Mouse (Mus musculus): ENCODE data around the gene Fgfr2.

Fgfr2 gene

DNA sequence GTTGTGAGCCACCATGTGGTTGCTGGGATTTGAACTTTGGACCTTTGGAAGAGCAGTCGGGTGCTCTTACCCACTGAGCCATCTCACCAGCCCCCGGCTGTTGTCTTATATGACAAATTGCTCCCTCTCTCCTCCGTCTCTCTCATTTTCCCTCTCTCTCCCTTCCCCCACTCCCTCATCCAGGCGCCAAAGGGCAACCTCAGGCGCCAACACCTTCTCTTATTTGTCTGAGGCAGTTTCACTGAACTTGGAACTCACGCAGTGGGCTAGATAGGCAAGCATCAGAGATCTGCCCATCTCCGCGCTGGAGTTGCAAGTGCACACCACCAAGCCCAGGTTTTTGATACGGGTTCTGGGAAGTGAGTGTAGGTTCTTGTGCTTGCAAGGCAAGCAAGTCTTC, 2287.1 kb downstream of the Fgfr2 start:
- DNase-seq: no peak

DNA sequence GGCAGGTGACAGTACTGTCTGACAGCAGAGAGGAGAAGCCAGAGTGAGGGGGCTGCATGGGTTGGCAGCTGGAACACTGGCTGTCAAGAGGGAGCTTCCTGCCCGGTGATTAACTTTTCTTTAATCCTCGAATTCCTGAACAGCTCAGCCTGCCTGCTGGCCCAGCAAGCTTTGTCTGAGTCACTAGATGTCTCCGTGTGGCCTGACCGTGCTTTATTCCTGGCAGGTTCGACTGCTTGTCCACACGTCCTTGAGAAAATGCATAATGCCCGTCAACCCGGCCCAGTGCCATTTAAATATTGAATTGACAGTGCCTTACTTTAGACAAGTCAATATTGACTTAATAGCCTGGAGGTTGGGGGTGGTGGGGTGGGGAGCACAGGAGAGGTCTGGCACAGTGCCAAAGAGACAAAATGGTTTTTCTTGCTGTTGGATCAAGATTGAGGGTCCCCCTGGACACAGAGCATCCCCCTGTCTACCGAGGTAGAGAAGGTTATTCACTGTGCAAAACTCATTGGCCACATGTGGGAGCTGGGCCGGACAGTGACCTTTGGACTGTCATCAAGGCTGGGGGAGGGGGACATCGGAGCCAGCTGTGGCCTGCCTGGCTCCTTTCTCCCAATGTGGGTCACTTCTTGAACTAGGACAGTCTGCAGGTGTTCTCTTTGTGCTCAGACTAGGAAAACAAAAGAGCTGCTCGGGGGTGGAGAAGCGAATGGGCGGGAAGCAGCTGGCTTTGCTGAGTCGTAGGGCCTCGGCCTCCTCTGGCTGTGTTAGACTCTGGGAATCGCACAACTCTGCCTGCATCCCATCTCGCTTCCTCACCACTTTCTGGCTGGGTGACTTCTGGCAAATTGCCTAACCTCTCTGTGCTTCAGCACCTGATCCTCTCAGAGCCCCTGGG, 2287.9 kb downstream of the Fgfr2 start:
- peak; percentile 34 for DNase-seq

DNA sequence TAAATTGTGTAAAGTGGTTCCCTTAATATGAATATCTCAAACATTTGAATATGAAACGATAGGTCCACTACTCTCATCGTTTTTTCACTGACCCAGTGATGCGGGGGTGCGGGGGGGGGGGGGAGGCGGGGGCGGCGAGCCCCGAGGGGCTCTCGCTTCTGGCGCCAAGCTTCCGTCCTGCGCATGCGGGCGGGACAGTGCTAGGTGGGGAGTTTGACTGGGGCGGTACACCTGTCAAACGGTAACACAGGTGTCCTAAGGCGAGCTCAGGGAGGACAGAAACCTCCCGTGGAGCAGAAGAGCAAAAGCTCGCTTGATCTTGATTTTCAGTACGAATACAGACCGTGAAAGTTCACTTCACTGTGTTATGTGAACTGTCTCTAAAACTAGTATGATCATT, 2288.9 kb downstream of the Fgfr2 start:
- DNase-seq: peak; percentile 52

DNA sequence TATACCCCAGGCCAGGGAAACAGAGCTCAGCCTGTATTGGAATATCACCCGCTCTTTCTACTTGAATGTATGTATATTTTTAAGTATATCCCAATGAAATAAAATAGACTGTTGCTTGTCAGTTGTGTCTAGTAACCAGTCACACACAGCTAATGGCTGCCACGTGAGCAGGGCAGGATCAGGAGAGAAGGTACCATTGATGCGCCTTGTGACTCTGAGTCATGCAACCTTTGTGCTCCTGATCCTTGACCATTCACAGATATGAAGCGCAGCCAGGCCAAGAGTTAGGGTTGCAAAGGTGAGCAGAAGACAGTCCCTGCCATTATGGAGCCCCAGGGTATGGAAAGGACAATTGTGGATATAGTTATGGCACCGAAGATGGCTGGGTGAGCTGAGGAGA, 2291.6 kb downstream of the Fgfr2 start:
- no peak for DNase-seq

DNA sequence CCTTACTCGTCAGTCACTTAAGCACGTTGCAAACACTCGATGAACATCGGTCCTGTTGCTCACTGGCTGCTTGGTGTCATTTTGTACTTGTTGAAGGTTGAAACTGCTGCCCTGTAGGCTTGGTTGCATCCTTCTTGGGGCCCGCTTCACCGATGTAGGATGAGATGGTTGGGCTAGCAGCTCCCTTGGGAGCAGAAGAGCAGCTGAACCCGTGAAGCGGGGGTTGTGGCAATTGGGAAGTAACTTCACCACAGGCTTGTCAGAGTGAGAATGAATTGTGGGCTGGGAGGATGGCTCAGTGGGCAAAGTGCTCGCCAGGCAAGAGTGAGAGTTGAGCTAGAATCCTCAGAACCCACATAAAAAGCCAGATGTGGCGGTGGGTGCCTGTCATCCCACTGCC, 2294.7 kb downstream of the Fgfr2 start:
- DNase-seq: no peak

DNA sequence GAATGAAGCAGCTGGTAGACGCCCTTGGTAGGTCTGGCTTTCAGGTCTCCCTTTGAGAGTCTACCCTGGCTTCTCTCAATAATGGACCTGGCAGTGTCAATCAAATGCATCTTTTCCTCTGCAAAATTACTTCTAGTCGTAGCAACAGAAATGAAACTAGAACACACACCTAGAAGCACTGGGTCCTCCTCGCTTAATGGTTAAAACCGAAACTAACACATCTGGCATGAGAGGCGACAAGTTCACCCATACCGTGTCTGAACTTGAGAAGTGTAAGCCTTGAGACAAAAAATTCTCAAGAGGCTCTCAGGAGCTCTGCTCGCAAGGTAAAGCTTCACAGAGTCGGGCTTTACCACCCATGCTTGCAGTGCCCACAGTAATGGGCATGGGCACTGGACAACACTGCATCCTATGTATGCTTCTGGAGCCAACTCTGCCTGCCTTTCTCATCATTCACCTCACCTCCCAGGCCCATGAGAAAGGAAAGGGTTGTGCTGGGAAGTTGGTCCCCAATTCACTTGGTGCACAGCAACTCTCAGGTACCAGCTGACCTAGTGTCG, 2295.2 kb downstream of the Fgfr2 start:
- DNase-seq: no peak

DNA sequence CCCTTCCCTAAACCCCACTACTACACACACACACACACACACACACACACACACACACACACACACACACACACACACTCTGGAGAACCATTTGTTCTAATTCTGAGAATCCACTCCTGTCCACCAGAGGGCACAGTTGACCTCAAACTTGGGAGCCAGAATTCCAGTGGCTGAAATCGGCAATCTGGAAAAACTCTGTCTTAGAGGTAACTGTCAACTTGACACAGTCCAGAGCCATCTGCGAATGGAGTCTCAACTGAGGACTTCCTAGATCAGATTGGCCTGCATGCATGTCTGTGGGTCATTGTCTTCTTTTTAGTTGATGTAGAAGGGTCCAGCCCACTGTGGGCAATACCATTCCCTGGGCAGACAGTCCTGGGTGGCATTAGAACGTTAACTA, 2295.7 kb downstream of the Fgfr2 start:
- peak; percentile 82 for DNase-seq

DNA sequence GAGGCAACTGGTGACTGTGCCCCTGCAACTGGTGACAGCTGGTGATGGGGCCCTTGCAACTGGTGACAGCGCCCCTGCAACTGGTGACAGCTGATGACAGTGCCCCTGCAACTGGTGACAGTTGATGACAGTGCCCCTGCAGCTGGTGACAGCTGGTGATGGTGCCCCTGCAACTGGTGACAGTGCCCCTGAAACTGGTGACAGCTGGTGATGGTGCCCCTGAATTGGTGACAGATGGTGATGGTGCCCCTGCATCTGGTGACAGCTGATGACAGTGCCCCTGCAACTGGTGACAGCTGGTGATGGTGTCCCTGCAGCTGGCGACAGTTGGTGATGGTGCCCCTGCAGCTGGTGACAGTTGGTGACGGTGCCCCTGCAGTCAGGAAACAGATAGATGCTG, 2296.8 kb downstream of the Fgfr2 start:
- no peak for DNase-seq

DNA sequence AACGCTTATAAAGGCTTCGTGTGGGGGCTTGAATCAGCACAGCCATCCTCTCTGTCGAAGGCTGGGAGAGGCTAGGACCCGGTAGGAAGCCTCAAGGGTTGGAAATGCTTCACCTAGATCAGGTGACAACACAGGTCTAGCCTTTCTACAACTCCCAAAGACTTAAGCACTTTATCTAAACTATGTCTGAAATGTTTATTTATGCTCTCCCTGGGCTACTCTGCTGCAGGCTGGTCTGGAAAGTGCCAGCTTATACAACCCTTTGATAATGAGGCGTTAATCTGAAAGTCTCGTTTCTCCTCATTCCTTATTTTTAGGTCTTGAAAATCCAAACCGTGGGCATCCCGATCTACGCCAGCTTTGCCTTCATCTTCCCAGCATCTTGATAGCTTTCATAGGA, 2299.2 kb downstream of the Fgfr2 start:
- no peak for DNase-seq

DNA sequence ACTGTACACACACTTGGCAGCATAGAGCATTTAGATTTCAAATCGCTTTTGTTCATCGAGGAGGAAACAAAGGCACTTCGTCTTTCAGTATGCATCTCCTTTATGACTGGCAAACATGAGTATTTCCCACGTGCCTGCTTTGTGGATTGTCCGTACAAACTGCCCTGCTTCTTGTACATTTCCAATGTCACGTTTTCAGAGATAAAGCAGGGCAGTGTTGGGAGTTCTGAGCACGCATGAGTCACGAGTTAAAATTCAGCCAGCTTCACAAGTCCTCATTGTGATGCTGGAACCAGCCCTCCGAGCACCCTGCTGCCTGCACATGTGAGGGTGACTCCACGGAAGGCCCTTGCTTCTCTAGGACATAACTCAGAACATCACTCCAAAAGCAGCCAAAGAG, 2303.5 kb downstream of the Fgfr2 start:
- no peak for DNase-seq

DNA sequence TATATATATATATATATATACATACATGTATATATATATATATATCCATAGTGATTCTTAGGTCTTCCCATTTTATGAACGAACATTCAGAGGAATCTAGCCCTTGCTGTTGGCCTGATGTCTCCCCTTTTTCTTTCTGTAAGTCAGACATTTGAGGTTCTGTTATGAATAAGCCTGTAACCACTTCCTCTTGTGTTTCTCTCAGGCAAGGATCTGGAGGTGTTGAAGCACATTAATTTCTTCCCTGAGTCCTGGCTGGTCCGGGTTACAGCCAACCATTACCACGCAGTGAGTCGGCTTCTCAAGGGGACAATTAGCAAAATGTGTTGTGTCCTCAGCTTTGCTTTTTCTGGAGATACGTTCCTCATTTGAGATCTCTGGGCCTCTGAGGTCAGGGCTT, 2304.3 kb downstream of the Fgfr2 start:
- no peak for DNase-seq

DNA sequence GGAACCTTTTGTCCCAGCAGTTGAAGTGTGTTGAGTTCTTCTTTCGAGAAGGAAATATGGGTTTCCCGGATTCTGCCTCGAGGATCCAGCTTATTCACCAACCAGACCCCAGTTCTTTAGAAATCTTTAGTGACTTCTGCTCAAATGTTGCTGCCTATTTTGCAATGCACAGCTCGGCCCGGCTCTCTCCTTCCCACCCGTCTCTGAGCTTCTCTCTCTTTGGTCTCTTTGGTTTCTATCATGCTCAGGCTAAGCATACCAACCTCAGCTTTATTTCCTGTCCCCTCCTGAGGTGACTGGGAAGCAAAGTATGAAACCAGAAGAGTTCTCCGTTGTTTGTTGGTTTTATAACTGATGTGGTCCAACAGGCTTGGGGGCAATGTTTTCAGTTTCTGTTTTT, 2306.9 kb downstream of the Fgfr2 start:
- DNase-seq: no peak

DNA sequence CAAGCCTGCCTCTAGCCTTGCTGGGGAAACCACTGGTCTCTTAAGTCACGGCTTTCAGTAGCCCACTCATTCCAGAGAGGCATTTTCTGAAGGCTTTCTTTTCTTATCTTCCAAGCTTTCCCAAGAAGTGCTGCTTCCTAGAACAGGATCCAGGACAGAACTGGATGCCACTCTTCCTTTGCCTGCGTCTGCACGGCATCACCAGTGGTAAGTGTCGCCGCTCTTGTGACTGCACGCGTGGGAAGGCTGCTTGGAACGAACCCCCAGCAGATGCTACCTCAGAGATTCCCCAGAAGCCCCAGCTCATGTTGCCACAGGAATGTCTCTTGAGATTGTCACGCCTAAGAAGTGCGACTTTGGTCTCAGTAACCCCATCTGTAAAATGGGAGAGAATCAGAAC, 2307.5 kb downstream of the Fgfr2 start:
- no peak for DNase-seq

DNA sequence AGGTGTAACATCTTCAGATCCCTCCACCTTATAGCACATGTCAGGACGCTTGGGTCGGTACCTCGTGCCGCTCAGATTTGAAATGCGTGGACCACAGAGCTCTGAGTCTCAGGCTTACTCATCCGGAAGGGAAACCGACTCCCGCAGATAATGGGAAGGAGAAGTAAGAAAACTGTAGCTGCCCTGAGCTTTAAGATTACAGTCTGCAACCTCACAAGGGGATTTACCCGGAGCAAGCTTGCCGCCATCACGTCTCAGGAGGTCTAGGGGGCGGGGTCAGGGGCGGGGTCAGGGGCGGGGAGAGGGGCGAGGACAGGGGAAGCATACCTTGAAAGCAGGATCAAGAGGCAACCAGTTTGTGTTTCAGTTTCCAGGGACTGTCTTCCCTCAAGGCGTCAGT, 2310.7 kb downstream of the Fgfr2 start:
- DNase-seq: no peak

DNA sequence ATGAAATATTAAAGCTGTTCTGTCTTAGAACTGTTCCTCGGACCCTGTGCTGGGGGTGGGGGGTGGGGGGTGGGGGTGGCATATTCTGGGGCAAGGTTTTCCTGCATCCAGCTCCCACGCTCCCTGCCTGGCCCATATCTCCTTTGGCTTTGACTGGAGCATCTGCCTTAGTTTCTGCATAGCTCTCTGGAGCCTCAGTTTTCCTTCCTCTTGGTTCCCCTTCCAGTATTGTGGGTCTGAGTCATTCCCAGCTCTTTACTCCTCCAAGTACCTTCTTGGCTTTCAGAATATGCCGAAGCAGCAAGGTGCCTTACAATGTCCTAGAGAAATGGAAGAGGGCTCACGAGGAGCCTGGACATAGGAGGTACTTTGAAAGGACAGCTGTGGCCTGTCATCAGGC, 2312.9 kb downstream of the Fgfr2 start:
- no peak for DNase-seq

DNA sequence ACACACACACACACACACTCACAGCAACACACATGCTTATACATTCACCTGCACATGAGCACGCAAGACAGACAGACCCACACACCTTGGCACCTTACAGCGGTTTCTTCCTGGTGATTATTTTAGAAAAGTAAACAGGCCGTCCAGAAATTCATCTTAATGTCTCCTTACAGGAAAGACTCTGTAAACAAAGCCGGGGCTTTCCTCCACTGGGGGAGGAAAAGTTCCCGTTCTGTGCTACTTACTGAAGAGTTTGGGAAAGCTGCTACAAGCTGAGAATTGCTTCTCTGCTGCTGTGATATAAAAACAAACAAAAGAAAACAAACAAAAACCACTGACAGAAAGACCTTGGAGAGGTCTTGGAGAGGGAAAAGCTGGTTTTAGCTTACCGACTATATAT, 2314.5 kb downstream of the Fgfr2 start:
- peak; percentile 49 for DNase-seq

DNA sequence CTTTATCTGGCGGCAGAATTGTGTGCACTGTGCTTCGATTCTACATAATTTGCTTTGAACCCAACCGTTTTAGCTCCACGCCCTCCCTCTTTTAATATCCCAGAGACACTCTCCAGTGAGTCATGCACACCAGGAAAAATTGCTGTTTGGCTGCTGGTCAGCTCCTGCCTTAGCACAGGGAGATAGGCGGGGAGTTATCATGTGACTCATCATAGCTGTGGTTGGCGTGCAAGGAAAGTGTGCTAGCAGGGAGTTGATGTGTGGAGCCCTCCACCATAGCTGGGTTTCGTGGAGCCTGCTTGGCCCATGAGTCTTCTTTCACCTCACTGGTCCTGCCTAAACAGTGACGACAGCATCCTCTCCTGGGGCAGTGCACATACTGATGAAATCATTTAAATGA, 2315.4 kb downstream of the Fgfr2 start:
- DNase-seq: peak; percentile 61

DNA sequence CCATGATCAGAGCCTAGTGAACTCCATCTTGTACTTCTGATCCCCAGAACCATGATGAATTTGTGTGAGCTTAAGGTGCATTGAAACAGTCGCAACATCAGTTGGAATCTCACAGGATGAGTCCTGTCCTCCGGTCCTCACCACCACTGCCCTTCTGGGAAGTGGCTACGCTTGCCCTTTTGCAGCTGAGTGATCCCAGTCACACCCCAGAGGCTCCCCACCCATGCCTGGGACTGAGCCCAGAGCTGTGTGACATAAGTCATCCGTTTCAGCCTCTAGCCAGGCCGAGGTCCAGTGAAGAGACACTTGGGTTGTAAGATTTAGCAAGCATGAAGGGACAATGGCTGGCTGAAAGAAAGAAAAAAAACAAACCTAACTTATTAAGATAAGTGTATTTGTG, 2318.2 kb downstream of the Fgfr2 start:
- no peak for DNase-seq

DNA sequence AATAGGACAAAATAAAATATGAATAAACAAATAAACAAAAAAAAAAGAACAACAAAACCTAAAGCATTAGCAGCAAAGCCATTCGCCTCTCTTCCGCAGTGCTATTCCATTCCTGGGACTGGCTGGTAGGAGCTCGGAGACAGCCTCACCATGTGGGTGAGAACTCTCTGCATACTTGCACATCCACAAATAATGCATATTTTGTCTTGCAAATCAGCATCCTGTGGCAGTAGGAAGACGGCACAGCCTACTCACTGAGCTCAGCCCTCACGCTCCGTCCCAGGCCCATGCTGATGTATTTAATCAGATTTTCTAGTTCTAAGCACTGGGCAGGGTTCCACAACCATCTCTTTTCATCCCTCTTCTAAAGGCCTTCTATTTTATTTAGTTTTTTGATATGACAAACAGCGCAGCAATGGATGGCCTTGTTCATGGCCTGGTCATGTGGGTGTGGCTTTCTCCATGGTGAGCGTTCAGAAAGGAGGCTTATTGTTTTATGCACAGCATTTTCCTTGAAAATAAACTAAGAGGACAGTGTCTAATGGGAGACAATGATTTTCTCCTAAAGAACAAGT, 2319.8 kb downstream of the Fgfr2 start:
- no peak for DNase-seq

DNA sequence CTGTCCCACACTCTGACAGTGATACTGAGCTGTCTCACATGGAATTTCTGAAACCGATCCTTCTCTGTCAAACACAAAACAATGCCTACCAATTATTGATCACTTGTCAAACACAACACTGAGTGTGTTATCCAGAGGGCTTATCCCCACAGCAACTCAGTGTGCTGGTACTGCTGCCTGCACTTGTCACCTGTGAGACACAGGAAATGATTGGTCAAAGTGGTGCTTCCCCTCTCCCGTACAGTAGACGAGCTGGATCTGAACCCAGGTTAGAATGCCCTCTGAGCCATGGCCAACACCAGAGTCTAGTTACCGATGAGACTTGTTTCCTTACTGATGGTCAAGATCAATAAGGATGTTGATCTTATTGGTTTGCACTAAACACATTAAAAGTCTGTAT, 2321.3 kb downstream of the Fgfr2 start:
- no peak for DNase-seq

DNA sequence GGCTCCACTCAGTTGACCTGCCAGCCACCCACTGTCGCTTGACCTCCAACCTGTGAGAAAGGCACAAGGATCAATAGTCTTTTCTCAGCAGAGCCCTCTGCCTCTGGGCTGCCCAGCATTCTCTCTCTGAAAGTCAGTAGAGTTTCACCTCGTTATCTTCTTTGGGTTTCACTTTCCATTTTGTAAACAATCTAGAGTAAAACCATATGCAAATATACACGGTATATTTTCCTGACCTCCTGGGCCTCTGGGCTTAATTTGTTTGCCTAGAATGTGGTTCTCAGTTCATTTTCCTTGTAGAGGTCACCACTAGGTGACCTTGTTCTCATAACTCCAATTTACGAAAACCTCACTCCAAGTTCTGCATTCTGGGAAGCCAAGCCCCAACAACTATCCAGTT, 2322.5 kb downstream of the Fgfr2 start:
- DNase-seq: no peak

DNA sequence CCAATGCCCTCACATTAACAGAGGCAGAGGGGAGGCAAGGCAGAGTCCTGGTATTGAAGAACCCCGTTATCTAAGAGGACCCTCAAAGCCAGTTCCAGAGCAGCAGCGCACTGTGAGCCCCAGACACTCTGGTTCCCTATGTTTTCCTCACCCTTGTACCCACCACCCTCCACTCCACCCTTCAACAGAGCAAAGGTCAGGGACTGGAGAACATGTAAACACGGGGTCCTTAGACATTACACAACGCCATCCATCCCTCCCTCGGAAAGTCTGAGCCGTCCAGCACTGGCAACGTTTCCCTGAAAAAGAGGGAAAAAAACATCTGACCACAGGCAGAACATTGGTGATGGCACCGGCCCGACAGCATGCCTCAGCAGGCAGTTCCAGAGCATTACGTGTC, 2323.7 kb downstream of the Fgfr2 start:
- no peak for DNase-seq

DNA sequence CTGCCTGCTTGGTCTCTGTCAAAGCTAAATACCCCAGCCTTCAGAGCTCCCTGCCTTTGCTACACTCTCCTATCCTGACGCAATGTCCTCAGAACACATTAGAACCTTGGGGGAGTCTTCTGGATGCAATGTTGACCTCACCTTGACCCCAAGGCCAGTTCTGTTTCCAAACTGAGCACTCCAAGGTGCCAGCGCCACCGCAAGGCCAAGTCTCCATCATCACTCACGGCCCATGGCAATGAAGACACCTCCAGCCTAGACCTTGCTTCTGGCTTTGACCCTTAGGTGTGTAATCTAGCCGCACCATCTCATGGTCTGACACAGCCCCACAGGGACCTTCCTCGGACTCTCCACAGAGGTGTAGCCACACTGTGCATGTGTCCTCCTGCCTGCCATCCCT, 2325.6 kb downstream of the Fgfr2 start:
- DNase-seq: no peak

DNA sequence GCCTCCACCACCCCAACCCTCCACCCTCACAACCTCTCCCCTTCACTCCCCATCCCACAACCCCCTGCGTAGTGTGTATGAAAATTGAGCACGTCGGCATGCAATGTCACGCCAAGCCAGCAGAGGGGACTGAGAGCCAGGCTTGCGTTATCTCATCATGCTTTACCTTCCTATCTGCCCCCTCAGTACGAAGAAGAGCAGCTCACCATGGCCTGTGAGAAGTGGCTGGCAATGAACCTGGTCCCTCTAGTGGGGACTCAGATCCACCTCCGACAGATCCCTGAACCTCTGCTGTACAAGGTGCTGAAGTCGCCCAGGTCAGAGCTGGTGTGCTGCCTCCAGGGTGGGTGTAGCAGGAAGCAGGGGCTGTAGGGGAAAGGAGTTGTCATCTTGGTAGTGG, 2326.4 kb downstream of the Fgfr2 start:
- no peak for DNase-seq

DNA sequence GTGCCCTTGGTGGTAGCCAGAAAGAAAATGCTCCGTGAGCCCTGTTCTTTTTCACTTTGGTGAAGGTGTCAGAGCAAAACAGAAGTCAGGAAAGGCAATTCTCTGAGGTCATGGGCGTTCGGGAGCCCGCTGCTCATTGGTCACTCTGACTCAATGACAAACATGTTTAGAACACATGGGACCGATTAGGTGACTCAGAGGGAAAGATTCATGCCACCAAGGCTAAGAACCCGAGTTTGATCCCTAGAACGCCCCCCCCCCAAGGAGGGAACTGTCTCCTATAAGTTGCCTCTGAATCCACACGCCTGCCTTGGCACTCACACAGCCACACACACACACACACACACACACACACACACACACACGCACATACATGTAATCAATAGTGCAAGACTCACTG, 2329.5 kb downstream of the Fgfr2 start:
- DNase-seq: no peak

Data from lung, postnatal 10 days (tissue).